Mouse (Mus musculus) inflammation-experienced regulatory T-cells, adult 6 months (primary cell): ENCODE results near the gene Htr7. TPM values are rescaled to one million over a fixed set of nuclear protein-coding genes. Genes with fewer than 3 reads are reported as not detected.

Source experiments
- ATAC-seq: one replicate; pipeline ENCODE4 v1.8.0; 2017
- polyA plus RNA-seq, 3 experiments: library from polyadenylated mRNA; unstranded; fragments of 100-300 nt; shearing (Covaris generic); gene quantifications; one replicate each; pipeline ENCODE4 v1.2.1; 2017

The Htr7 gene
- polyA plus RNA-seq, 3 experiments from 2014 or later: not detected

DNA sequence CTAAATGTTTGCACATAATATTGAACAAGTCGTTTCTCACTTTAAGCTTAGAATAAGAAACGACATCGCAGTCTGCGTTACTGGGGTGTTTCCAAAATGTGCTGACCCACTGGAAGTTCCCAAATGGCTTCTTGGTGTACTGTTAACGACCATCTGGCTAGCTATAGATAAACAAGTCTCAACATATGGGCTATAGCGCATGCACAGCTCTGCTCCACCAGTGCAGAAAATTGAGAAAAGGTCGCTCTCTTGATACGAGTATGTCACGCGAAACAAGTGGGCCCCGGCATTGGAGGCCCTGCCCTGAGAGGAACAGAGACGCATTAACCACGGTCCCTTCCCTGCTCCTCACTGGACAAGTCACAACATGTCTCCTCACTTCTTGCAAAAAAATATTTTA, 101.6 kb downstream of the Htr7 start:
- ATAC-seq: no peak

- ATAC-seq: no peak
Observed at GRCm38 (mm10) chr19:35949888-35950287, 107.4 kb downstream of the Htr7 start.

- no peak for ATAC-seq
Observed at GRCm38 (mm10) chr19:35924961-35925495, 132.3 kb downstream of the Htr7 start.

DNA sequence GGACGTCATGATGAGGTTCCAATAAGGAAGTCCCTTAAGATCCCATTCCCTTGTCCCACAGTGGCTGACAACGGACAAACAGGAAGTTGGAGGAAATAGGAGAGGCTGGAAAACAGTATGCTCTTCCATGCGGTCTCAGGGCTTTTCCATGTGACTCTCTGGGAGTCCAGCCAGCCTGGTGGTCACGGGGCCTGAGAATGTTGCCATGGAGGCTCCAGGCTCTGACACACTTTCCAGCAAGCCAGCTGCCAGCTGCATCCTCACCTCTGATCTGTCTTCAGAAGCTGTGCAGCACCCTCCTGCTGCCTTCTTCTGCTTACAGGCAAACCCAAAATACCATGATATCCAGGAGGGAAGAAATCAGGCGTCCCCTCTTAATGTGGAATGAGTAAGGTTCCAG, 132.9 kb downstream of the Htr7 start:
- no peak for ATAC-seq

Other genes starting within 250 kb of the Htr7 start
- gene Rpp30, start 26.2 kb upstream of the Htr7 start, polyA plus RNA-seq: 10 to 100 TPM; 47.5 to 61.4 (median 59.5) TPM
- not detected for gene Ankrd1, start 62.6 kb upstream of the Htr7 start, polyA plus RNA-seq